Mouse (Mus musculus) liver, adult 2 months (tissue): ENCODE measurements around the gene Gm10837.

Experiments used
- CTCF ChIP-seq: fragments of 200-500 bp; IDR thresholded peaks from 2 replicates; pipeline ENCODE4 v1.5.1; 2011; ENCODE audit warnings: low read depth, low read length, control low read depth
- POLR2A ChIP-seq: fragments of 200-500 bp; IDR thresholded peaks from 2 replicates; pipeline ENCODE4 v1.6.1; 2011; ENCODE audit warnings: low read length, control low read depth; ENCODE audit not compliant: insufficient read depth; ENCODE audit errors: extremely low read depth

- TF ChIP-seq CTCF (no peak), POLR2A (no peak)
Measured at GRCm38 (mm10) chr14:122489041-122489440, 1.3 kb upstream of the Gm10837 start.
